Mouse (Mus musculus) liver, postnatal 0 days (tissue): ENCODE measurements at regions not wholly inside any gene's neighbourhood (a gene's known extent, or its start where the extent isn't known, plus 50 kb on each side); places are given as distances from the start of the nearest gene placed in this dataset.

ENCODE experiments used
- CTCF ChIP-seq: sonication (generic); IDR thresholded peaks from 2 replicates; pipeline ENCODE4 v1.5.1; 2016; ENCODE audit warnings: antibody characterized with exemption, low read depth
- EP300 ChIP-seq: IDR thresholded peaks from 2 replicates; pipeline ENCODE4 v1.6.1; 2016; ENCODE audit warnings: antibody characterized with exemption, low read depth, mild to moderate bottlenecking

DNA sequence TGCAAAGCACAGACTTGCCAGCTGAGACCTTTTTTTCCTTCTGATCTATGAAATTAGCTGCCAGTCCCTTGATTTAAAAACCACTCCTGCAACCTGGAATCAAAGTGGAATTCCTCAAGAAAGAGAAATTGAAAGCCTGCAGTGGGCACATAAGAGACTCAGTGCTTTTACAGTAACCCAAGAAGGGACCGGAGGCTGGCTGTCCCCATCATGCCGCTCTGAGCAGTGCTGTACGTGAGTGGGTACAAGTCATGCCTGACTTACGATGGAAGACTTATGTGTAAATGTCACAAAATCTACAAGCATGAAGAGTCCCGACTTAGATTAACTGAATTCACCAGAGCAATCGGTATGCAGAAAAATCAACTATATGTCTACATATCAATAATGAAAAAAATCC lies 73.6 kb upstream of the Cxcl12 start:
- TF ChIP-seq CTCF: no peak
- no peak for TF ChIP-seq EP300
